Mouse (Mus musculus) right cerebral cortex, postnatal 36 days (tissue): ENCODE results near the gene Lrp2bp.

ENCODE experiments used
- DNase-seq, 2 experiments: peaks; one replicate each; pipeline ENCODE4 v3.0.0; 2022; ENCODE audit warnings: low spot score in 2 of 2, mixed read lengths in 1 of 2

Lrp2bp gene

GRCm38 (mm10) chr8:45999138-45999783 lies at the start of gene Lrp2bp:
TSS of gene Lrp2bp (plus strand) at chr8:45999303.
- DNase-seq: peak in 1 of 2 experiments; percentile 29

- no peak for DNase-seq
Measured at GRCm38 (mm10) chr8:45950622-45951021, 48.5 kb upstream of the Lrp2bp start.

- no peak for DNase-seq
Measured at GRCm38 (mm10) chr8:45970894-45971293, 28.2 kb upstream of the Lrp2bp start.

GRCm38 (mm10) chr8:45973988-45974505 lies 25.1 kb upstream of the Lrp2bp start:
- no peak for DNase-seq

- peak; percentile 98 for DNase-seq
Measured at GRCm38 (mm10) chr8:45975126-45975836, 23.8 kb upstream of the Lrp2bp start, which contains the start of the genes 1700029J07Rik and Ufsp2. TSS of gene 1700029J07Rik (minus strand) at chr8:45975252. TSS of gene Ufsp2 (plus strand) at chr8:45975528.

- DNase-seq: no peak
Measured at GRCm38 (mm10) chr8:45975837-45976468, 23.1 kb upstream of the Lrp2bp start.

GRCm38 (mm10) chr8:45986665-45987064 lies 12.4 kb upstream of the Lrp2bp start:
- DNase-seq: no peak

GRCm38 (mm10) chr8:45988189-45988588 lies 10.9 kb upstream of the Lrp2bp start:
- no peak for DNase-seq

- DNase-seq: no peak
Measured at GRCm38 (mm10) chr8:45990631-45991310, 8.3 kb upstream of the Lrp2bp start.

- no peak for DNase-seq
Measured at GRCm38 (mm10) chr8:45994111-45994510, 5.0 kb upstream of the Lrp2bp start.

GRCm38 (mm10) chr8:45995576-45995975 lies 3.5 kb upstream of the Lrp2bp start:
- DNase-seq: no peak

GRCm38 (mm10) chr8:45998228-45998627 lies 875 bp upstream of the Lrp2bp start:
- no peak for DNase-seq

GRCm38 (mm10) chr8:45999784-46000705 lies 942 bp downstream of the Lrp2bp start:
- peak; percentile 97 for DNase-seq

GRCm38 (mm10) chr8:46005596-46005995 lies 6.5 kb downstream of the Lrp2bp start, which contains the start of gene Ankrd37:
TSS of gene Ankrd37 (minus strand) at chr8:46005707.
- no peak for DNase-seq

- DNase-seq: no peak
Measured at GRCm38 (mm10) chr8:46007050-46007672, 8.1 kb downstream of the Lrp2bp start.

- DNase-seq: no peak
Measured at GRCm38 (mm10) chr8:46010306-46010705, 11.2 kb downstream of the Lrp2bp start.

- DNase-seq: no peak
Measured at GRCm38 (mm10) chr8:46010746-46011680, 11.9 kb downstream of the Lrp2bp start.

GRCm38 (mm10) chr8:46022203-46022602 lies 23.1 kb downstream of the Lrp2bp start:
- DNase-seq: peak in 1 of 2 experiments; percentile 25

GRCm38 (mm10) chr8:46022758-46023157 lies 23.7 kb downstream of the Lrp2bp start:
- no peak for DNase-seq
